Comparison of ENCODE assay signal across 8 mouse cellular contexts in genomic region chrX:101332031-101332374, GRCm38 (mm10). TPM values are rescaled to one million over a fixed set of nuclear protein-coding genes. Genes with fewer than 3 reads are reported as not detected.
DNase-seq lines count a peak whose midpoint lies in the region; ATAC-seq lines count a peak whose summit lies in the region.

No protein-coding gene starts in this region.

- peak overlapping the region; percentile 89 for H3K27ac ChIP-seq in limb, embryonic 13.5 days
- peak overlapping the region; percentile 92 for H3K27ac ChIP-seq in stomach, embryonic 14.5 days (ENCODE audit: low read length)

- H3K36me3 ChIP-seq in limb, embryonic 13.5 days = no peaks in the 10 kb centered on the region
- no peaks in the 10 kb centered on the region for H3K36me3 ChIP-seq in stomach, embryonic 14.5 days (ENCODE audit: control insufficient read depth, insufficient read depth, low read length)

- peak; percentile 11 to 25 for DNase-seq in cerebellum, postnatal 25 days
- no peak for DNase-seq in cerebellum, postnatal 10 days
- peak; percentile 7 for DNase-seq in ovary, postnatal 36 days (ENCODE audit: low spot score)
- no peak for DNase-seq in ovary, postnatal 10 days (ENCODE audit: low spot score)
- no peak for DNase-seq in layer of hippocampus, adult 18-20 months (ENCODE audit: low spot score in 2 of 2)
- DNase-seq in layer of hippocampus, postnatal 25 days (ENCODE audit: extremely low spot score in 1 of 2, low spot score in 1 of 2) = no peak

- H3K4me3 ChIP-seq in limb, embryonic 13.5 days = peak overlapping the region; percentile 37
- H3K4me3 ChIP-seq in stomach, embryonic 14.5 days (ENCODE audit: low read depth, low read length) = peak overlapping the region; percentile 11; the same call in 1 of the 2 replicates

- H3K9ac ChIP-seq in limb, embryonic 13.5 days = peak overlapping the region; percentile 43; the same call in 1 of the 2 replicates
- no peak overlapping the region for H3K9ac ChIP-seq in stomach, embryonic 14.5 days (replicated peaks; ENCODE audit: low read depth, low read length)

- H3K4me1 ChIP-seq in limb, embryonic 13.5 days = no peaks in the 10 kb centered on the region
- H3K4me1 ChIP-seq in stomach, embryonic 14.5 days (ENCODE audit: control insufficient read depth, insufficient read depth, low read length) = no peaks in the 10 kb centered on the region

- peak overlapping the region; percentile 54 for H3K4me2 ChIP-seq in limb, embryonic 13.5 days (replicated peaks)
- H3K4me2 ChIP-seq in stomach, embryonic 14.5 days (replicated peaks; ENCODE audit: low read depth, low read length) = peak overlapping the region; percentile 35; the same call in 1 of the 2 replicates

- no peaks in the 10 kb centered on the region for H3K9me3 ChIP-seq in limb, embryonic 13.5 days
- H3K9me3 ChIP-seq in stomach, embryonic 14.5 days (ENCODE audit: control insufficient read depth, low read depth, low read length) = no peaks in the 10 kb centered on the region

- 41% methylated on average over 9 of the region's 9 CpGs for WGBS in limb, embryonic 13.5 days
- 38% methylated on average over 9 of the region's 9 CpGs for WGBS in stomach, embryonic 14.5 days

- 0 out of 2 replicates have a peak, but pooled peaks have one; percentile 37 for ATAC-seq in limb, embryonic 13.5 days (ENCODE audit: low FRiP score, low read depth)
- ATAC-seq in stomach, embryonic 14.5 days (ENCODE audit: insufficient number of reproducible peaks, insufficient read depth, low FRiP score, low read depth) = peak; percentile 43

- H3K27me3 ChIP-seq in limb, embryonic 13.5 days = peaks cover 11% of the 10 kb centered on the region; the same call in 1 of the 2 replicates
- no peaks in the 10 kb centered on the region for H3K27me3 ChIP-seq in stomach, embryonic 14.5 days (ENCODE audit: control insufficient read depth, insufficient read depth, low read length)

RNA-seq across cellular contexts. Expression of gene Nlgn3, which starts 33.0 kb away (rescaled TPM):
- 17.8 and 19.9 TPM in 2 replicates for polyA plus RNA-seq in limb, embryonic 13.5 days (2015; fragmentation: Nextera tagmentation; extraction: Ambion mirVana)
- 10.4 and 10.5 TPM in 2 replicates for polyA plus RNA-seq in stomach, embryonic 14.5 days (2014; fragmentation: Nextera tagmentation; extraction: Ambion mirVana)
- total RNA-seq in layer of hippocampus, adult 18-20 months (2021) = 100 to 1,000 TPM; 168 to 183 TPM
- total RNA-seq in layer of hippocampus, postnatal 25 days (2021) = 100 to 1,000 TPM; 194 to 212 TPM

RNA-seq across cellular contexts. Expression of gene Gjb1, which starts 44.2 kb away (rescaled TPM):
- polyA plus RNA-seq in limb, embryonic 13.5 days (2015; fragmentation: Nextera tagmentation; extraction: Ambion mirVana) = 0.28 TPM in 1 of 2 replicates, not detected in the other
- polyA plus RNA-seq in stomach, embryonic 14.5 days (2014; fragmentation: Nextera tagmentation; extraction: Ambion mirVana) = 1.2 and 3.6 TPM in 2 replicates
- 10 to 100 TPM; 13.9 to 14.4 TPM for total RNA-seq in layer of hippocampus, adult 18-20 months (2021)
- total RNA-seq in layer of hippocampus, postnatal 25 days (2021) = 10 to 100 TPM; 13.2 TPM

RNA-seq across cellular contexts. Expression of gene Med12, which starts 58.2 kb away (rescaled TPM):
- 43.1 and 43.7 TPM in 2 replicates for polyA plus RNA-seq in limb, embryonic 13.5 days (2015; fragmentation: Nextera tagmentation; extraction: Ambion mirVana)
- polyA plus RNA-seq in stomach, embryonic 14.5 days (2014; fragmentation: Nextera tagmentation; extraction: Ambion mirVana) = 42.9 and 46.8 TPM in 2 replicates
- 10 to 100 TPM; 21.6 to 27.6 TPM for total RNA-seq in layer of hippocampus, adult 18-20 months (2021)
- total RNA-seq in layer of hippocampus, postnatal 25 days (2021) = 10 to 100 TPM; 21.2 to 39.4 TPM

Comparison
In these comparisons a context has a peak if more than half of its experiments do, and no peak if none do; other contexts are left out.
1. DNase-seq: peak in cerebellum, postnatal 25 days (2 of 2) and ovary, postnatal 36 days (single experiment); none in cerebellum, postnatal 10 days (0 of 2), ovary, postnatal 10 days (single experiment), layer of hippocampus, adult 18-20 months (0 of 2) and layer of hippocampus, postnatal 25 days (0 of 2).